Mouse (Mus musculus) cerebellum, adult 11-12 months (tissue): ENCODE data around the gene H6pd.

Source experiments
- DNase-seq: peaks from one replicate; pipeline ENCODE4 v3.0.0; 2022

H6pd gene

GRCm38 (mm10) chr4:150019741-150020380 is 11.0 kb upstream of the H6pd start:
- no peak for DNase-seq

GRCm38 (mm10) chr4:150015436-150015835 is 6.6 kb upstream of the H6pd start:
- DNase-seq = no peak

- no peak for DNase-seq
Observed at GRCm38 (mm10) chr4:150014378-150015091, 5.7 kb upstream of the H6pd start.

- no peak for DNase-seq
Observed at GRCm38 (mm10) chr4:150013805-150014204, 5.0 kb upstream of the H6pd start.

GRCm38 (mm10) chr4:150013186-150013690 is 4.4 kb upstream of the H6pd start:
- no peak for DNase-seq

- no peak for DNase-seq
Observed at GRCm38 (mm10) chr4:150012322-150012723, 3.5 kb upstream of the H6pd start.

GRCm38 (mm10) chr4:150011564-150012321 is 2.9 kb upstream of the H6pd start:
- no peak for DNase-seq

GRCm38 (mm10) chr4:150010054-150010730 is 1.4 kb upstream of the H6pd start:
- DNase-seq = no peak

- no peak for DNase-seq
Observed at GRCm38 (mm10) chr4:150009587-150009930, 736 bp upstream of the H6pd start.

GRCm38 (mm10) chr4:150008325-150008852 is 434 bp downstream of the H6pd start:
- peak; percentile 79 for DNase-seq

GRCm38 (mm10) chr4:150007444-150007843 is 1.4 kb downstream of the H6pd start:
- no peak for DNase-seq

GRCm38 (mm10) chr4:150006991-150007390 is 1.8 kb downstream of the H6pd start:
- no peak for DNase-seq

- no peak for DNase-seq
Observed at GRCm38 (mm10) chr4:150006122-150006854, 2.5 kb downstream of the H6pd start.

- no peak for DNase-seq
Observed at GRCm38 (mm10) chr4:150005231-150005630, 3.6 kb downstream of the H6pd start.

GRCm38 (mm10) chr4:150003641-150004040 is 5.2 kb downstream of the H6pd start:
- no peak for DNase-seq

- DNase-seq = no peak
Observed at GRCm38 (mm10) chr4:150003021-150003580, 5.7 kb downstream of the H6pd start.

- DNase-seq = no peak
Observed at GRCm38 (mm10) chr4:150002021-150002528, 6.7 kb downstream of the H6pd start.

GRCm38 (mm10) chr4:150001221-150001860 is 7.5 kb downstream of the H6pd start:
- no peak for DNase-seq

GRCm38 (mm10) chr4:149999931-150000555 is 8.8 kb downstream of the H6pd start:
- peak; percentile 29 for DNase-seq

- DNase-seq = peak; percentile 42
Observed at GRCm38 (mm10) chr4:149999510-149999900, 9.3 kb downstream of the H6pd start.
